Mouse (Mus musculus) heart, adult 2 months (tissue): ENCODE results near the gene Cib1.

Experiments
- CTCF ChIP-seq: fragments of 200-600 bp; IDR thresholded peaks from 2 replicates; pipeline ENCODE4 v1.8.1; 2022; ENCODE audit warnings: antibody characterized with exemption, mild to moderate bottlenecking, moderate library complexity
- EP300 ChIP-seq: fragments of 200-500 bp; IDR thresholded peaks from 2 replicates; pipeline ENCODE4 v1.6.1; 2011; ENCODE audit warnings: low read depth, low read length, control low read depth; ENCODE audit not compliant: insufficient read depth
- POLR2A ChIP-seq: fragments of 200-500 bp; IDR thresholded peaks from 2 replicates; pipeline ENCODE4 v1.6.1; 2011; ENCODE audit warnings: mild to moderate bottlenecking, low read depth, low read length, control low read depth; ENCODE audit not compliant: insufficient read depth

DNA sequence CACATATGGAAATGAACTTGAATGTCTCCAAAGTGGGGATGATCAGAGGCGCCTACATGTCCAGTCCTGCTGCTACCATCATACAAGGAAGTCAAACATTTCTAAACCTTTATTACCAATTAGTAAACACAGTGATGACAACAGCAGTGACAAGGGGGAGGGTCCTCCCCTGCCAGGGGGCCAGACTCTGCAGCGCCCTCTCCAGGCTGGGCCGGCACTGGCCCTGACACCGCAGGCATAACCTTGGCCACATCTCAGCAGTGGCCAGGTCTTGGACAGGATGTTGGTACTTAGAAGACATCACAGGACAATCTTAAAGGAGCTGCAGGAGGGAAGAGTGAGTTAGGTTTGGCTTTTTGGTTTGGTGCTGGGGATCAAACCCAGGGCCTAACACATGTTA, 5.5 kb downstream of the Cib1 start:
- TF ChIP-seq POLR2A = no peak
- TF ChIP-seq CTCF = 0 out of 2 replicates have a peak, but pooled peaks have one; percentile 15
- no peak for TF ChIP-seq EP300
